Mouse (Mus musculus) cerebellum, adult 9-10 months (tissue): ENCODE measurements at regions not wholly inside any gene's neighbourhood (a gene's known extent, or its start where the extent isn't known, plus 50 kb on each side); places are given as distances from the start of the nearest gene placed in this dataset.

ENCODE experiments used
- DNase-seq: peaks from one replicate; pipeline ENCODE4 v3.0.0; 2022

DNA sequence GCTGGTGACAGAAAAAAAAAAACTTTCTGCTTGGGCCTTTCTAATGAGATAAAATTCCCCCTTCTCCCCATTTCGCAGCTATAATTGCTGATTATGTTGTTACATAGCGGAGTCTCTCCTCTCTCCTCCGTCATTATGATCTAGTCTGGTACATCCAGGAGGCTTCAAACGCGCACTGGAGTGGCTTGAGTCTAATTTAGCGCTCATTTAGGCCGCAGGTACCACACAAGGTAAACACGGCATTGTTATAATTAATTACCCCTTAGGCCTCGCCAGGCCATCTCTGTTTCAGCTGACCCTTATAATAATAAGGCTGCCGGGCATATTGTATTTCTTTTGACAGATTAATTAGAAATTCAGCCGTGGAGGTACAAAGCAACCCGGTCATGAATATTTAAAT lies 492.7 kb upstream of the Mki67 start:
- no peak for DNase-seq

DNA sequence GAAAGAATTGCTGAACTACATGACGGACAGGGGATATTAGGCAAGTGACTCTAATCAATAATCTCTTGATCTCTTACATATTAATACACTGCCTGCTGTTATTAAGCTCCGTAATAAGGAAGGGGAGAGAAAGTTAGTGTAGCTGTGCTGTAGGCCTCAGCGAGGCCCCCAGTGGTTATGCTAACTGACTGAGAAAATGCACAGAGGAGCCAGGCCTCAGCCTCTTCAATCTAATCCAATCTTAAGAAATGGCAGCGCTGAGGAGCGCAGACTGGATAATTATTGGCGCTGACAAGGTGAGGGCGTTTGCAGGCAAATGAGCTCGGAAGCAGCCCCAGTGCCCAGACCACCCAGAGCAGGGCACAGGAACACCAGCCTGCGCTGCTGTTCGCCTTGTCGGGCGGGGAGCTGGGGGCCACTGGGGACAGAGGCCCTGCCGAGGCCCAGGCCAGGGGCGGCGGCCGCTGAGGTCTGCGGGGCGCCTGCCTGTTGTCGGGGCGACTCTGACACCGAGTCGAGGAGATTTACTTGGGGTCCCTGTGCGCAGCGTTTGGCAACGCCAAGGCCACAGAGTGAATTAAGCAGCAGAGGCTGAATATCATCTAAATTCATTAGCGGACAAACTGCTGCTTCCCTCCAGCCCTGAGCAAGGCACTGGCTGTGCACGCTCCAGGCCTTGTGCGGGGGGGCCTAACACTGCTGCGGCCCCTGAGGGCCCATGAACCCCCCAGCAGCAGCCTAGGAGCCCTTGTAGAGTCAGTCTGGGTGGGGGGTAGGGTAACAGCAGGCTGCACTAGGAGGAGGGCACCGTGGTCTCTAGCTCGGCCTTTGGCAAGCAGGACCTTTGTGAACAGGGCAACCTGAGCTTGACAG lies 493.4 kb upstream of the Mki67 start:
- DNase-seq, result no peak

DNA sequence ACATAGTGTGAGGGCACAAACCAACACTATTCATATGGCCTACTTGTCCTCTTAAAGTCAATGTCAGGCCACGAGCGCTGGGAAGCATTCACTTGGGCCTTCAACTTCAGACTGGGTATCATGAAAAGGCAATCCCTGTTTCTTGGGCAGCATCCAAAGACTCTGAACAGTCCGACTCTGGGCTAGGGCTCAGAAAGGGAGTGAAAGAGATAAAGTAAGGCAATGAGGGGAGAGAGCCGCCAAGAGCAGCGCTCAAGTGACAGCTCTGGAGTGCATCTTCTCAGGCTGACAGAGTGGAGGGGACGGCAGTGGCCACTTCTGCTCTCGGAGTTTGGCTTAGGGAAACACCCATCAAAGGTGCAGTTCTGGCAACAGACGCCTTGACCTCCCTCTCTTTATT lies 496.3 kb upstream of the Mki67 start:
- no peak for DNase-seq

DNA sequence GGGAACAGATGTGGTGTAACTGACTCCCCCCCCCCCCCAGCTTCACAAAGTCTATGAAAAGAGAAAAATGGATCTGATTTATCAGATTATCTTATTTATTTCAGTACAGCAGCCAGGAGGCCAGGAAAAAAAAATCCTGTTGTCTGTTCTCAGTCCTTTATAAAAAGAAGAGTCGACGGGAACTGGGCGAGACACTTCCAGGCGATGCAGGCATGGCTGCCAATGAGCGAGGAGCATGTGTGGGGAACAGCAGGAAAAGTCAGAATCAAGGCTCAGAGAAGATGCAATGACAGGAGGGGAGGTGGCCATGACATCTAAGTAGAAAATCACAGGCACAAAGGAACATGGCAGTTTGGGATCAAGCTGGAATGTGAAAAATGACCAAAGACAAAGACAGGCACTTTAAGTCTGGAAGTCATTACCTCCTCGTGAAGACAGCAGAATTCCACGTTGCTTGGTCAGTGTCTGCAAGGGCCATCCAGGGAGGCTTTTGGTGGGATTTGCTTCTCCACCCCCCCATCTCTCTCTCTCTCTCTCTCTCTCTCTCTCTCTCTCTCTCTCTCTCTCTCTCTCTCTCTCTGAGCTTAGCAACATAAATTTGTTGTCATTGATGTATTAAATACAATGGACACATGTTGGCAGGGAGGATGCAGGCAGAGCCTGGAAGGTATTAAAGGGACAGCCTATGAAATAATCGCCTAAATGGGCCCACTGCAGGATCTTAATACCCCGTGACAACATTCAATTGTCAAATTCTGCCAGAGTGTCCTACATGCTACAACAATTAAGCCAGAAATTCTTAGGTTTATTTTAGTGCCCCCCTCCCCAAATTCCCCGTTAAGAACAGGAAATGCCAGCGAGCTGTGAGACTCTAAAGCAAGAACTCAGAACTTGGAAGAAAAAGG lies 497.1 kb upstream of the Mki67 start:
- no peak for DNase-seq

DNA sequence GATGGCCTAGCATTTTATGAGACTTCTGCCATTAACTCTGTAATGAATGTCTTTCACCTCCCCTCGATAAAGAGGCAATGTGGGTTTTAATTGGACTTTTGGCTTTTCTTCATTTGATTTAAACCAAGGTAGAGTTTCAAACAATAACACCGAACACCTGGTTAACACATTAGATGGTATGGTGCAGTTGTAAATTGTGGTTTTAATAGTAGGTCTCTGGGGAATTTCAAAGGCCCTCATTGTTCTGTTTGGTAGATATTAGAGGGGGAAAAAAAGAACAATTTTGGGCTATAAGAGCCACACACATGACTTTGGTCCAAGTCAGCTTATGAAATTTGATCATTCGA lies 497.8 kb upstream of the Mki67 start:
- DNase-seq, result no peak

DNA sequence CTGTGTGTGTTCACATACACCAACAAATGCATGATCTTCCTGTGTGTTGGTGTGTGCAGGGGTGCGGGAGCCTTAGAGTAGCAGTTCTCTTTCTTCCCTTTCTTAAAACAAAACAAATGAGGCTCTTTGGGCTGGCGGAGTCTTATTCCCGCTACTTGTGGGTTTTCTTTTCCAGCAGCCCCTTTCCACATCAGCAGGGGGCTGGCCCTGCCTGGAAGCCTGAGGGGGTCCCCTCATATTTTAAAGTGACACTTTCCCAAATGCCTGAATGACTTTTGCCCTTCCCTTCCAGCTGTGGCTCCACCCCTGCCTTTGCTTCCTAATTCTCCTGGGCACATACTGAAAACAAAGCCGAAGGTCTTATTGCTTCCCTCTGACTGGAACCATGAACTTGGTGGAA lies 498.3 kb upstream of the Mki67 start:
- DNase-seq, result no peak

DNA sequence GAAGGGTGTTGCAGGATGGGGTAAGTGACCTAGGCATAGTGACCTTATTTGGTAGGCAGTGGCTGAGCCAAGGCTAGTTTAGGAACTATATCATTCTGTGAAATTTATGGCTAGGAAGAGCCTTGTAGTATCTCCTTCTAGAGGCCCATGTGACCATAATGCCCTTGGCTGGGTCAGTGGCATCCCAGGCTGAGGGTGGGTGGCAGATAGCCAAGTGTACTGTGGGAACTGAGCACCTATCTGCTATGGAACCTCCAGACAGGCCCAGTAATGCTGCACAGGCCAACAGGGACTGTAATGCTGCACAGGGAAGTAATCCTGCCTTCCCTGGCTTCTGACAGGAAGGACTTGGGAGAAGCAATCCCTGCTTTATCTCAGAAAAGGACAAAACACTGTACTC lies 500.6 kb upstream of the Mki67 start:
- DNase-seq, result no peak

DNA sequence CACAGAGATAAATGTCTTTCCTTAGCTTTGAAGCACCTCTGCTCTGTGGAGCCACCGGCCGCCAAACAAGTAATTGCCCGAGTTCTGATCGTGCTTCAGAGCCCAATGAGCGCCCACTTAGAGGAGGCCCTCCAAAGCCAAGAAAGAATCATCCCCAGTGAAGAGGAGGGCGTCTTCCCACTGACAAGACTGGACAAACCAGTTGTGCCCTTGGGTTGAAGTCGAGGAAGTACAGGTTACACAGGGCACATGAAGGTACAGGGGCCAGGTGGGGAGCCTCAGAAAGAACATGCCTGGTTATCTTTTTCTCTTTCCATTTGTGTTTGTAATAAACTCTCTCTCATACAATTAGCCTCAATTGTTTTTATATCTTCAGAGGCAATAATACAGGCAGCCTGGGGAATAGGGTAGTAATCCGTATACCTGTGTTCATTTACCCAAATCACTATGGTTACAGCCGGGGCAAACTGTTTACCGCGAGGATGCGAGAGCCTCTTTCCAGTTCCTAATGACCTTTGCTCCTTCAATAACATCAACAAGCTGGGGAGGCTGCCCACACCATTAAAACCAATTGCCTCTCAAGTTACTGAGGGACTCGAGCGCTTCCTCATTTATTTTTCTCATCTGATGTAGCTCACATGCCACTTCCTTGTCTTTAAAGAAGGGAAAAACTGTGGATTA lies 503.5 kb upstream of the Mki67 start:
- no peak for DNase-seq

DNA sequence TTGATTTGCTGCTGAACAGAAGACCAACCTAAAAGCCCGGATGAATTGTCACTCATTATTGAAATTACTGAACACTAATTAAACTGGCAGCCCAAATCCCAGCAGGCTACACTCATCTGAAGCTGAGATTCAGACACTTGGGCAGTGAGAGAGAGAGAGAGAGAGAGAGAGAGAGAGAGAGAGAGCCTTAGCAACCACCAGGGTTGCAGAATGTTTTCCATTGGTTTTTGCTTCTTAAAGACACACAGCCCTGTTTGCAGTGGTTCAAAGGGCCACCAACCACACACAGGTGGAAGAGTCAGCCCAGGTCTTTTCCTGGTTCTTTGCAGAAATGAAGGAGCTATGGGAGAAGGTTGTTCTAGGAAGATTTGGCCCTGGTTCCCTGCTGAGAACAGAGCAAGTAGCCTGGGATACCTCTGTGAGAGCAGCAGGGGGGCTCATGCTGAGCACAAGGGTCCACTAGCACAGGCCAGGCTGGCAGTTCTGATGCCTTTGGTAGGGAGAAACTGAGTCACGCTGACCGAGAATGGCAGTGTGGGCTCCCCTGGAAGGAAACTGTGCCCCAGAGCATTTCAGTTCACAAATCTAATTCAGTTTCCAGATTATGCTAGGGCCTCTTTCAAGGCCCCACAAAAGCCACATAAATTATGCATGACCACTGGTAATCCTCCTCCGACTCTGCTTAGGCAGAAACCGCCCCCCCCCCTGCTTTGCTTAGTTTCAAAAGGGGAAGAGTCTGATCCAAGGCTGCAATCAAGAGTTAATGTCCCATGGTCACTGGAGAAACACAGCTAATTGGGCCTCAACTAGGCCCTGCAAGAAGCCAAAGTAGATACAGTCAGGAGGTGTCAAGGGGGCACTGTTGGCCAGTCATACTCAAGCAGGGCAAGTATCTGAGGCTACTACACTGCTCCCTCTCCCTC lies 504.3 kb upstream of the Mki67 start:
- no peak for DNase-seq

DNA sequence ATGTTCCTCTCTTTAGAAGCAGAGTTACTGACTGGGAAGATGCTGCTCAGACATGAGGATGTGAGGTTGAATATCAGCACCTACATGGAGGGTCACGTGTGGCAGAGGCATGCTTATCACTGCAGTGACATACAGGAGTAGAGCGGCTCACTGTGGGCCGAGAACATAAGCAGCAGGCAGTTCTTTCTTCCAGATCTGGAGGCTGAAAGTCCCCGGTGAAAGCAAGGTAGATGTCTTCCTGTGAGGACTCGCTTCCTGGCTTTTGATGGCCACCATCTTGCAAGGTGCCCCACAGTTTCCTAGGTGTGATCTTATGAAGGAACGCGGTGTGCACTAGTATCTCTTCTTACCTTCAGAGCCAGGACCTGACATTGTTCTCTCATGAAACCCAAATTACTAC lies 505.5 kb upstream of the Mki67 start:
- no peak for DNase-seq

DNA sequence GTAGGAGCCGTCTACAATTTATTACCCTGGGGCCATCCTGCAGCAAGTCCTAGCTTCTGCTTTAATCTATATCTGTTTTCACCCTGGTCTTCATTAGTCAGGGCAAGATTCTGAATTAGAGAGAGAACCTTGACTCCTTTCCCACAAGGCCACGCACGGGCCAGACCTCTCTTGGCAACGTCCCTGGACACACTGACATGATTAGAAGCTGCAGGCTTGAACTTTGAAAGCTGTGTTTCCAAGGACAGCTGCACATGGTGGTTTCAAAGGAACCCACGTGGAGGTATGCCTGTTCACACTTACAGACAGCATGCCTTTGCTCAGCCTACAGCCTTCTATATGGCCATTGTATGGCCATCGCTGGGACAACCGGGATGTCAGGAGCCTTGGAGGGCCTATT lies 509.9 kb upstream of the Mki67 start:
- DNase-seq, result no peak

DNA sequence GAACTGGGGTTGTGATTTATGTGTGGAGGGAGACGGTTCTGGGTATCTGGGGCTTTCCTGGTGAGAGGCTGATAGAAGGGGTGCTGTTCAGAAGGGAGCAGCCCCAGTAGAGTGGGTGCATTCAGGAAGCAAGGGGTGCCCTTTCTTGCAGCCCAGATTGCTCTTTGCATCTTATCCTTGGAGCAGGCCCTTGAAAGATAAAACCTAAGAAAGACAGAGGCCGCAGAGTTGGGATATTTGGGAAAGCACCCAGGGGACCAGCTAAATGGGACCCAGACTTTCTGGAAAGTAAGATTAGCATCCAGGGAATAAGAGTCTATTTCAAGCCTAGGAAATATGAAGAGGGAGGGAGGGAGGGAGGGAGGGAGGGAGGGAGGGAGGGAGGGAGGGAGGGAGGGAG lies 512.2 kb upstream of the Mki67 start:
- DNase-seq, result no peak

DNA sequence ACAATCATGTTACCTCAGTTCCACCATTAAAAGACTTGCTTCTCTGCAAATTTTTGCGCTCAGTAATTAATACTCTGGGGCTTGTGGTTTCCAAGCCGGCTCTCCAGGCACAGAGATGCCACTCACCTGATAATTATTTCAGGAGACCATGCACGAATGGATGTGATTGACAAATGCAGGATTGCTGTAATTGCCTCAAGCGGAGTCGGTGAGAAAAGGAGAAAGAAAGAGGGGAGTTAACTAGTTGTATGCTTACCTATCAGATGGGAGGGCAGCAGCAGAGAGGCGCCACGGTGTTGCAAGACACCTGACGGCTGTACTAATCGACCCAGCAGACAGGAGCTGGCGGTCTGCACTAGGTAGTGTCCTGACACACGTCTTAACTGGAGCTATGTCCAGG lies 513.4 kb upstream of the Mki67 start:
- DNase-seq, result no peak

DNA sequence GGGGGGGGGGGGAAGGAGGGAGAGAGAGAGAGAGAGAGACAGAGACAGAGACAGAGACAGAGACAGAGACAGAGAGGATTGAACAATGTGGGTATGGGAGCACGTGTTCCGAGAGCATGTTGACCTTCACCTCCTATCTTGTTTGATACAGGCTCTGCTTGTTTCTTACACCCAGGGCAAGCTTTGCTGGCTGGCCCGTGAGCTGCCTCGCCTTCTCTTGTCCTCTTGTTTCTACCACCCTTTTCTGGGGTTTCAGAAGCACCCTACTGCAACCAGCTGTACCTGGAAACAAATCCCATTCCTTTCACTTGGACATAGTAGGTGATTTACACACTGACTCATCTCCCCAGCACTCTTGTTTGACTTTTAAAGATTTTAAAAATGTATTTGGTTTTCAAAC lies 516.0 kb upstream of the Mki67 start:
- no peak for DNase-seq

DNA sequence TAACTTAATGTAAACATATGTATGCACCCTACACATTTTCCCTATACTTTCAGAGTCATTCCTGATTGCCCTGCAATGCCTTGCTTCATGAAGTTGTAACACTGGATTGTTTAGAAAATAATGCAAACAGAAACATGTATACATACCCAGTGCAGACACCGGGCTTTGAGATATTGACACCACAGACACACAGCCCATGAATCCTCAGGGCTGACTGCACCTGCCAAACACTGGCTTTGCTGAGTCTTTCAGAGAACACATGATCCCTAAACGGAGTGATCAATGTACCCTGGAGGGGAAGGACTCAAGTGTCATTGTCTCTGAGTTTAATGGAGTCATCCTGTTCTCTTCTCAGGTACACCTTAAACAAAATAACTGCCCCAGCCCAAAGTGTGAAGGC lies 519.4 kb upstream of the Mki67 start:
- no peak for DNase-seq

DNA sequence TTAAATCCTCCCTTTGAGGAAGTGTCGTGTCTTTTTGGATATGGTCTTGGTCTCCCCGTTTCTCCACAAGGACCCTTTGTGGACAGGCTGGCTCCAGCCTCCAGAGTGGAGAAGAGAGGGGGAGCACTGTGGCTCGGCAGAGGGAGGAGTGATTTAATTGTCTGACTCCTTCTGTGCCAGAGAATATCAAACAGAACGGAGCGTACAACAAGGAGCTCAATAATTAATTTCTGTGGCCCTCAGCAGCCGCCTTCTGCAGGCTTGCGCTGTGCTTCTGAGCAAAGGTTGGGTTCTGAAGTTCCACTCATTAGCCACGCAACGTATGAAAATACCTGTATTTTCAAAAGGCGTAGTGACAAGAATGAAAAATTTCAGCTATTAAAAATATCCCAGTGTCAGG lies 520.2 kb upstream of the Mki67 start:
- no peak for DNase-seq

DNA sequence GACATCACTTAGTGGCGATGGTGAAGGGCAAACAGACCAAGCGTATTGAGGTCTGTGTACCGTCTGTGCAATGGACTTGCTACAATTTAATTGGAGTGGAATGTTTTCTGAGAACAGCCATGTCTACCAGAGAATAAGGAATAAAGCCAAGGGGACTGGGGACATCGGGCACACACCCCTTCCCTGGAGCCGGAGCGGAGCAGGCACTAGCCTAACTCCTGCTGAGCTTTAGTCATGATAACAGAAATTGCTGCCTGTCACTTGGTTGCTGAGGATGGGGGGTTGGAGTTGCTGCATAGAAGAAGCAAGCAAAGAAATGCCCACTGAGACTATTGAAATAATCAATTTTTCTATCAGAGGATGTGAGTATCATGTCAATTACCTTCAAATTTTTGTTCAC lies 549.5 kb upstream of the Mki67 start:
- DNase-seq, result no peak

DNA sequence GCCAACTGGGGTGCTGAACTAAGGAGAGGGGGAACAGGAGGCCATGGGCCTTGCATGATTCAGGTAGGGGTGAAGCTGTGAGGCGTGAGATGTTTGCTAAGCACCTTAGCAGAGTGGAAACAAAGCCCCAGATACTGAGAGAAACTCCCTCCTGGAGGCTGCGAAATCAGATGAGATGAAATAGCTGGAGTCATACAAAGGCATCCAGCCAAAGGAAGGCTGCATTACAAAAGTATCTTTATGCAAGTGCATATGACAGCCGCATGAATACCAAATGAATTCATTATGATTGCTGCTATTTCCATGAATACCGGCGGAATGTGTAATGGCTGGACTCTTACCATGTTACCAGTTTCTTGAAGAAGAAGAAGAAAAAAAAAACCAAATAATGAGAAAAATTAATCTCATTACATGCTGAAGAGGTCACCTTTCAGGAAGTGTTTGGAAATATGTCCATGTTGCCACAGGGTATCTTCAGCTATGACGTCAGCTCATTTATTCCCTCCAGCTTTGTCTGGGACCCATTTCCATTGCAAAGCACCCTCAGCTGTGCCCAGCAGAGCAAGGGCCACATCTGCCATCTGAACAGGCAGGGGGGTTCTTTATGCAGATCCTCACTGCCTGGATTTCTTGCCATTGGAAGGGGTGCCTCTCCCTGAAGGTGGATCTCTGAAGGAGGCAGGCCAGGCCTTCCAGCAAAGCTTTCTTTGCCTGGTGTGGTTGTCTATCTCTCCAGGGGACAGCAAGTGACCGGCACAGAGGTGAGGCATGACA lies 551.7 kb upstream of the Mki67 start:
- DNase-seq, result peak; percentile 4

DNA sequence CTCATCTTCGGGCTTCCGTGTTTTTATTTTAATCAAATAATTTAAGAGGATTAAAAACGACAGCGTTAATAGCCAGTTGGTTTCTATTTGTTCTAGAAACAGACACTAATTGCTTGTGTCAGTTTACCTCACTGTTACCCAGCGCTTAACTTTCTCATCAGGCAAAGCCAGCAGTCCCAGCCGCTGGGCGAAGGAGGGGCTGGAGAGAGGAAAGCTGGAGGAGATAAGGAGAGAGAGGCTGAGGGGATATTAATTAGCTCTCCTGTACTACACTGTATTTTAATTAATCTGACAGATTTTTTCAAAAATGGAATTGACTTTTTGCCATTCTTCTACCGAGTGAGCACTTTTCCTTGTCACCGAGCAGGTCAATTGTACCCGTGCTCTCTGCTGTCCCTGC lies 559.5 kb upstream of the Mki67 start:
- DNase-seq, result no peak

DNA sequence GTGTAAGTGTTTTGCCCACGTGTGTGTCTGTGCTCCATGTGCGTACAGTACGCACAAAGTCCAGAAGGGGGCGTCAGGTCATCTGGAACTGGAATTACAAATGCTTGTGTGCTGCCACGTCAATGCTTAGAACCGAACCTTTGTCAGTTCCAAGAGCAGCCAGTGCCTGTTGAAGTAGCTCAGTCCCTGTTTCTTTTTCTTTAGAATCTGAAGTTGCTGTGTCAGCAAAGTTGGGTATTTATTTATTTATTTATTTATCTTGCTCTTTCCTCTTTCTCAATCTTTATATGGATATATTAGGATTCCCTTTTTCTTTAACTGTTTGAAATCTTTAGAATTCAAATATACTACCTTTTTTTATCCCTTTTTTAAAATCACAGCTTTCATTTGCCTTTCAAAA lies 567.6 kb upstream of the Mki67 start:
- no peak for DNase-seq

DNA sequence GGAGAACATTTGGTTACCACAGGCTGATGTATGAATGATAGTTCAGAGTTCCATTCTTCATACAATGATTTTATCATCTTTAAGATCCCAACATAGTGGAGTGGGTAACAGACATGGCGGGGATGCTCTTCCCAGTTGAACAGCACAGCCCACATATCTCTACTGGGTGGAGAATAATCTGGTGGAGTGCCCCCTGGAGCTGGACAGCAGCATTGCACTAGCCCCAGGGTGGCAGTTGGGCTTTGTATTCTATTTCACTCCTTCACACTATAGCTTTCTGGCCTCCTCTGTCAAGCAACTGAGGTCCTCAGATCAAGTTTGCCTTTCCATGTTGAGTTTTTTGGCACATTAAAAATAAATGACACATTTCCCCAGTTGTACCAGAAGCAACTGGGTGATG lies 569.4 kb upstream of the Mki67 start:
- no peak for DNase-seq
